Mouse (Mus musculus): ENCODE measurements around the gene Acap1.

DNA sequence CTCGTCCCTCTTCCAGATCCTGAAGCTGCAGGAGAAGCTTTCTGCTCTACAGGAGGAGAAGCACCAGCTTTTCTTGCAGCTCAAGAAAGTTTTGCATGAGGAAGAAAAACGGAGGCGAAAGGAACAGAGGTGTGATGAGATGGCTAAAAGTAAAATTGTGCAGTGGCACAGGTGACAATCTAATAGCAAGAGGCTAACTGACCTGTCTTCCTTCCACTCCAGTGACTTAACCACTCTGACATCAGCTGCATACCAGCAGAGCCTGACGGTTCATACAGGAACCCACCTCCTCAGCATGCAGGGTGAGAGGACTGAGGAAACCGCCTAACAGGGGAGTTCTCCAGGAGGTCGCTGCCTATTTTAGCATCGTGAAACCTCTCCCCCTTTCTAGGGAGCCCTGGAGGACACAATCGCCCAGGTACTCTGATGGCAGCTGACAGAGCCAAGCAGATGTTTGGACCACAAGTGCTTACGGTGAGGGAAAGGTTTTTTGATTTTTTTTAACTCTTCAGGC, 19.6 kb upstream of the Acap1 start:
- TF ChIP-seq POLR2A (IDR thresholded peaks at IDR 0.05; ENCODE audit: low read depth, low read length) (no peak), CTCF (IDR thresholded peaks at IDR 0.05; ENCODE audit: extremely low read depth, insufficient read length, insufficient replicate concordance, low read depth, low read length) (no peak)
